ENCODE assay signal across 7 mouse cellular contexts in the genomic region with DNA sequence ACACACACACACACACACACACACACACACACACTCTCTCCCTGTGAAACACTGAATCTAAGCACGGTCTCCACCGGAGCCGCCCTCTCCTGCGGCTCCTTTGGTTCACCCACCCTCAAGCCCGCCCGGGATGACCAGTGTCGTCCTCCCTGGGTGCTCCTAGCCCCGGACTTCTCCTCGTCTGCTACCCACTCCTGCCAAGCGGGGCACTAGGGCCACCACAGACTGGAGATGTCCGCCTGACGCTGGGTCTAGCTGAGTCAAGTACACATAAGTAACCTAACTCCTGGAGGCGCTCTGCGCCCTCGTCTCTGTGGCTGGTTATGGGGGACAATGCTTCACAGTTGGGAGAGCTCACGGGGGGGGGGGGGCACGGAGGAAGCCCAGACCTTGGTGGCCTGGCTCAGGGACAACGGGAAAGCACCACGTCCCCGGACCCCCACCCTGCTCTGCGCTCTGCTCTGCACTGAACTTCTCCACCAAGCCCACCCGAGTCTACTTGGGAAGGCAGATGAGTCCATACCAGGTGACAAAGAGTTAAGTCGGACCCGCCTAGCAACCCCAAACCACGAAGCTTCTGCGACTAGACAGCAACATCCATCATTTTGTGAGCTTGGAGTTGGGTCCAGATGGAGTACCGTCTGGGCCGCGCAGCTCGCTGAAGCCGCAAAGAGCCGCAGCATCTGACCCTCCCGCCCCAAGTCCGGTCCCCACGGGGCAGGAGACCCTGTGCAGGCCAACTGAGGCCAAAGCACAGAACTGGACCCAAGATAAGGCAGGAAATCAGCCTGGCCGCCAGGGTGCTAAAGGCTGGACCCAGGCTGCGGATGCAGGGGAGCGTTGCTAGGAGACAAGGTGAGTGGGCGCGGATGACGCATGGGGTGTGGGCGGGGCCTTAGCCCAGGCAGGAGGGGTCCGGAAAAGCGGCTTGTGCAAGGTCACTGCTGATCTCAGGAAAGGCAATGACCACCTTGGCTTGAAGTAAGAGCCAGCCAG. TPM values are rescaled to one million over a fixed set of nuclear protein-coding genes. Genes with fewer than 3 reads are reported as not detected.
A peak's percentile ranks its signal among the peaks of the same experiment; 100 is the strongest.
DNase-seq lines count a peak whose midpoint lies in the region; ATAC-seq lines count a peak whose summit lies in the region.

Matk (plus strand) TSS at position 512 of the 996 bp plus-strand sequence.

- no peaks in the 10 kb centered on the region for H3K9me3 ChIP-seq in forebrain, embryonic 11.5 days (ENCODE audit: control insufficient read depth, low read length)
- H3K9me3 ChIP-seq in intestine, embryonic 14.5 days (ENCODE audit: control insufficient read depth, low read length), result no peaks in the 10 kb centered on the region
- no peaks in the 10 kb centered on the region for H3K9me3 ChIP-seq in limb, embryonic 10.5 days (replicated peaks)

- H3K27me3 ChIP-seq in forebrain, embryonic 11.5 days (ENCODE audit: control insufficient read depth, insufficient read depth, low read length), result peaks cover 34% of the 10 kb centered on the region
- peaks cover 55% of the 10 kb centered on the region for H3K27me3 ChIP-seq in intestine, embryonic 14.5 days (replicated peaks; ENCODE audit: control insufficient read depth, insufficient read depth, low read length)
- peaks cover 74% of the 10 kb centered on the region for H3K27me3 ChIP-seq in limb, embryonic 10.5 days (ENCODE audit: low read depth, poor library complexity, severe bottlenecking)

- H3K4me1 ChIP-seq in forebrain, embryonic 11.5 days (replicated peaks; ENCODE audit: control insufficient read depth, insufficient read depth, low read length), result peaks cover 9% of the 10 kb centered on the region
- peaks cover 4% of the 10 kb centered on the region for H3K4me1 ChIP-seq in intestine, embryonic 14.5 days (replicated peaks; ENCODE audit: control insufficient read depth, insufficient read depth, low read length)
- H3K4me1 ChIP-seq in limb, embryonic 10.5 days, result peaks cover 25% of the 10 kb centered on the region

- peak; percentile 74 for ATAC-seq in forebrain, embryonic 11.5 days (replicated peaks; ENCODE audit: low FRiP score)
- ATAC-seq in intestine, embryonic 14.5 days (replicated peaks; ENCODE audit: low FRiP score, low TSS enrichment, low read depth), result peak; percentile 23; the same call in 1 of the 2 replicates
- ATAC-seq in neutrophil, adult 5-6 weeks (ENCODE audit: extremely low read depth, insufficient number of reproducible peaks, low FRiP score, poor library complexity, severe bottlenecking), result 0 out of 2 replicates have a peak, but pooled peaks have one; percentile 23

- H3K9ac ChIP-seq in forebrain, embryonic 11.5 days (ENCODE audit: low read length), result peak within 1 kb of the TSS; percentile 16
- no peak within 1 kb of the TSS for H3K9ac ChIP-seq in intestine, embryonic 14.5 days (ENCODE audit: low read length)

- peak within 1 kb of the TSS; percentile 17 for H3K4me3 ChIP-seq in forebrain, embryonic 11.5 days (ENCODE audit: low read depth, low read length)
- H3K4me3 ChIP-seq in intestine, embryonic 14.5 days (ENCODE audit: low read depth, low read length), result peak within 1 kb of the TSS; percentile 6; the same call in 1 of the 2 replicates
- H3K4me3 ChIP-seq in limb, embryonic 10.5 days, result peak within 1 kb of the TSS; percentile 45

- DNase-seq in CD8-positive naive resting alpha-beta T cell, adult 2 months (ENCODE audit: low read depth in 2 of 2, low spot score in 2 of 2), result peak; percentile 40 to 52
- DNase-seq in T-cell, adult 2 months (ENCODE audit: low spot score), result peak; percentile 59
- DNase-seq in forebrain, embryonic 11.5 days (ENCODE audit: low spot score), result peak; percentile 79
- DNase-seq in intestine, embryonic 14.5 days (ENCODE audit: low spot score), result no peak
- peak; percentile 81 for DNase-seq in limb, embryonic 10.5 days (ENCODE audit: low spot score)
- DNase-seq in thymus, postnatal 25 days, result peak; percentile 73

- no peaks in the 10 kb centered on the region for H3K36me3 ChIP-seq in forebrain, embryonic 11.5 days (ENCODE audit: control insufficient read depth, insufficient read depth, low read length)
- H3K36me3 ChIP-seq in intestine, embryonic 14.5 days (ENCODE audit: control insufficient read depth, insufficient read depth, low read length), result no peaks in the 10 kb centered on the region
- H3K36me3 ChIP-seq in limb, embryonic 10.5 days, result no peaks in the 10 kb centered on the region

- WGBS in forebrain, embryonic 11.5 days, result 10% methylated on average over 44 of the region's 44 CpGs
- WGBS in intestine, embryonic 14.5 days, result 12% methylated on average over 43 of the region's 44 CpGs
- WGBS in limb, embryonic 10.5 days, result 9% methylated on average over 44 of the region's 44 CpGs

- H3K4me2 ChIP-seq in forebrain, embryonic 11.5 days (ENCODE audit: low read depth, low read length, severe bottlenecking), result peak within 1 kb of the TSS; percentile 50
- peak within 1 kb of the TSS; percentile 31; the same call in 1 of the 2 replicates for H3K4me2 ChIP-seq in intestine, embryonic 14.5 days (ENCODE audit: low read length)

- H3K27ac ChIP-seq in forebrain, embryonic 11.5 days (ENCODE audit: low read depth, low read length), result no peak within 1 kb of the TSS
- no peak within 1 kb of the TSS for H3K27ac ChIP-seq in intestine, embryonic 14.5 days (ENCODE audit: low read depth)
- H3K27ac ChIP-seq in limb, embryonic 10.5 days, result peak within 1 kb of the TSS; percentile 31; the same call in 1 of the 2 replicates

RNA-seq across cellular contexts. Expression of gene Matk, which starts in this region (rescaled TPM):
- polyA plus RNA-seq in forebrain, embryonic 11.5 days (2014; fragmentation: Nextera tagmentation; extraction: Ambion mirVana), result 2.6 and 4.0 TPM in 2 replicates
- 2.5 and 4.1 TPM in 2 replicates for polyA plus RNA-seq in intestine, embryonic 14.5 days (2014; fragmentation: Nextera tagmentation; extraction: Ambion mirVana)
- polyA plus RNA-seq in limb, embryonic 10.5 days (2016; fragmentation: Nextera tagmentation; extraction: Ambion mirVana), result 2.1 and 3.0 TPM in 2 replicates
- 9.1 and 12.3 TPM in 2 replicates for total RNA-seq in neutrophil, adult 5-6 weeks (2017)

Comparison
In these comparisons a context has a peak if more than half of its experiments do, and no peak if none do; other contexts are left out.
1. ATAC-seq: peak in every context shown above with its lines; median percentile 74 in forebrain, embryonic 11.5 days; 23 in intestine, embryonic 14.5 days; 23 in neutrophil, adult 5-6 weeks.